Mouse (Mus musculus) bone marrow macrophage, adult 2 months (primary cell): ENCODE measurements around the gene Carhsp1.

Experiments used
- CTCF ChIP-seq: IDR thresholded peaks from 2 replicates; pipeline ENCODE4 v1.5.1; 2012; ENCODE audit warnings: low read depth, mild to moderate bottlenecking, low read length, moderate library complexity
- POLR2A ChIP-seq: IDR thresholded peaks from 2 replicates; pipeline ENCODE4 v1.6.1; 2012; ENCODE audit warnings: mild to moderate bottlenecking, low read depth, low read length, borderline replicate concordance

GRCm38 (mm10) chr16:8656256-8656655 is 15.7 kb downstream of the Carhsp1 start:
- TF ChIP-seq CTCF (no peak), POLR2A (no peak)
